Mouse (Mus musculus) embryonic facial prominence, embryonic 13.5 days (tissue): ENCODE measurements around the gene Msrb1. TPM values are rescaled to one million over a fixed set of nuclear protein-coding genes. Genes with fewer than 3 reads are reported as not detected.

Source experiments
- ATAC-seq: fragments of 200-750 bp; cut with Nextera tagmentation; 2 replicates; pipeline ENCODE4 v1.8.0; 2017; ENCODE audit warnings: low read depth; ENCODE audit not compliant: insufficient number of reproducible peaks, insufficient read depth, low FRiP score, low TSS enrichment
- H3K27ac ChIP-seq: fragments of 300-500 bp; sonication (generic); 2 replicates; pipeline ENCODE4 v1.5.1; 2015; ENCODE audit warnings: moderate library complexity, mild to moderate bottlenecking, inconsistent platforms
- H3K27me3 ChIP-seq: fragments of 300-500 bp; sonication (generic); 2 replicates; pipeline ENCODE4 v1.6.1; 2015; ENCODE audit warnings: mild to moderate bottlenecking, inconsistent platforms
- H3K36me3 ChIP-seq: fragments of 300-500 bp; sonication (generic); 2 replicates; pipeline ENCODE4 v1.6.1; 2015; ENCODE audit warnings: mild to moderate bottlenecking, inconsistent platforms
- H3K4me1 ChIP-seq: fragments of 300-500 bp; sonication (generic); 2 replicates; pipeline ENCODE4 v1.6.1; 2015; ENCODE audit warnings: inconsistent platforms
- H3K4me2 ChIP-seq: fragments of 300-500 bp; sonication (generic); 2 replicates; pipeline ENCODE4 v1.6.1; 2015; ENCODE audit warnings: moderate library complexity, mild to moderate bottlenecking, inconsistent platforms
- H3K4me3 ChIP-seq: fragments of 300-500 bp; sonication (generic); 2 replicates; pipeline ENCODE4 v1.5.1; 2015; ENCODE audit warnings: mild to moderate bottlenecking, inconsistent platforms
- H3K9ac ChIP-seq: fragments of 300-500 bp; sonication (generic); 2 replicates; pipeline ENCODE4 v1.6.1; 2015; ENCODE audit warnings: mild to moderate bottlenecking, inconsistent platforms
- H3K9me3 ChIP-seq: fragments of 300-500 bp; sonication (generic); 2 replicates; pipeline ENCODE4 v1.6.1; 2016; ENCODE audit warnings: inconsistent platforms
- WGBS: fragments of 180-500 bp; shearing (Covaris S2); methylation state at CpG from one replicate; pipeline ENCODE4 v1.1.7; 2015; ENCODE audit warnings: mixed read lengths; 5-methylcytosine and 5-hydroxymethylcytosine counted together
- polyA plus RNA-seq: library from polyadenylated mRNA; unstranded; fragments of >200 nt; fragmentation: Nextera tagmentation; extraction: Ambion mirVana; gene quantifications from 2 replicates; pipeline ENCODE4 v1.2.1, GENCODE M21; 2015

Gene Msrb1
- polyA plus RNA-seq, 1 experiment from 2014 or later, result 27.9 TPM

DNA sequence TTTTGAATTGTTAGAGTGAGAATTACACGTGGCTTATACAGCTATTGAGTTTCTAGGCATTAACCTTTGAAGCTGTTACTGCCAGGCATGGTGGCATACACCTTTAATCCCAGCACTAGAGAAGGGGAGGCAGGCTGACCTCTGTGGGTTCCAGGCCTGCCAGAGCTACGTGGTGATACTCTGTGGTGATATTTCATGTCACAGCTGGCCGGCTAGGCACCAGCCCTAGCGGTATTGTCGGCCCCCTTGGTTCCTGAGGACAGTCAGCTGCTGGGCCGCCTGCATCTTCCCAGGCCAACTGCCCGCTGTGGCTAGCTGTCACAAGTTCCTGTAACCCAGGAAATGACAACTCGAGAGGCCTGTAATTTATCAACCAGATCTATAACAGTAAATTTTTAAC lies 55.7 kb downstream of the Msrb1 start:
- H3K27me3 ChIP-seq, result no peaks in the 10 kb centered on the region
- no peaks in the 10 kb centered on the region for H3K4me1 ChIP-seq
- H3K4me2 ChIP-seq, result no peak overlapping the region
- ATAC-seq, result no peak
- WGBS, result 71% methylated on average over 8 of the region's 8 CpGs
- H3K27ac ChIP-seq, result no peak overlapping the region
- no peak overlapping the region for H3K9ac ChIP-seq
- H3K9me3 ChIP-seq, result no peaks in the 10 kb centered on the region
- no peaks in the 10 kb centered on the region for H3K36me3 ChIP-seq
- H3K4me3 ChIP-seq, result no peak overlapping the region

Other genes with a start within 250 kb of the Msrb1 start
- 3.5 and 5.4 TPM in 2 replicates for gene Caskin1, start 248.0 kb upstream of the Msrb1 start, polyA plus RNA-seq
- gene Traf7, start 208.7 kb upstream of the Msrb1 start, polyA plus RNA-seq, result 96.1 and 97.1 TPM in 2 replicates
- gene Rab26, start 202.4 kb upstream of the Msrb1 start, polyA plus RNA-seq, result 2.8 and 3.3 TPM in 2 replicates
- 24.1 and 30.6 TPM in 2 replicates for gene Pkd1, start 186.8 kb upstream of the Msrb1 start, polyA plus RNA-seq
- gene Tsc2, start 104.0 kb upstream of the Msrb1 start, polyA plus RNA-seq, result 60.9 and 69.9 TPM in 2 replicates
- gene Nthl1, start 104.0 kb upstream of the Msrb1 start, polyA plus RNA-seq, result 24.2 TPM in 2 replicates
- gene Slc9a3r2, start 86.3 kb upstream of the Msrb1 start, polyA plus RNA-seq, result 50.2 and 50.4 TPM in 2 replicates
- gene Npw, start 78.2 kb upstream of the Msrb1 start, polyA plus RNA-seq, result 0.74 and 1.2 TPM in 2 replicates
- gene Zfp598, start 67.0 kb upstream of the Msrb1 start, polyA plus RNA-seq, result 21.4 and 22.1 TPM in 2 replicates
- 4.6 and 4.9 TPM in 2 replicates for gene Syngr3, start 46.7 kb upstream of the Msrb1 start, polyA plus RNA-seq
- gene Gfer, start 40.5 kb upstream of the Msrb1 start, polyA plus RNA-seq, result 43.8 and 49.0 TPM in 2 replicates
- gene Noxo1, start 40.4 kb upstream of the Msrb1 start, polyA plus RNA-seq, result 2.6 and 3.5 TPM in 2 replicates
- 74.2 and 81.6 TPM in 2 replicates for gene Tbl3, start 29.0 kb upstream of the Msrb1 start, polyA plus RNA-seq
- 0.20 and 0.23 TPM in 2 replicates for gene Rnf151, start 18.6 kb upstream of the Msrb1 start, polyA plus RNA-seq
- 1,313 and 1,443 TPM in 2 replicates for gene Rps2, start 18.5 kb upstream of the Msrb1 start, polyA plus RNA-seq
- gene Ndufb10, start 12.2 kb upstream of the Msrb1 start, polyA plus RNA-seq, result 217 and 229 TPM in 2 replicates
- not detected in 2 replicates for gene Rpl3l, start 8.8 kb upstream of the Msrb1 start, polyA plus RNA-seq
- 17.9 and 21.6 TPM in 2 replicates for gene Hs3st6, start 16.3 kb downstream of the Msrb1 start, polyA plus RNA-seq
- gene Meiob, start 67.6 kb downstream of the Msrb1 start, polyA plus RNA-seq, result 0.19 TPM in 1 of 2 replicates, not detected in the other
- gene Hagh, start 103.5 kb downstream of the Msrb1 start, polyA plus RNA-seq, result 28.3 and 28.4 TPM in 2 replicates
- 20.3 and 22.4 TPM in 2 replicates for gene Fahd1, start 113.7 kb downstream of the Msrb1 start, polyA plus RNA-seq
- gene Igfals, start 129.4 kb downstream of the Msrb1 start, polyA plus RNA-seq, result 0.37 and 0.42 TPM in 2 replicates
- 46.3 and 51.5 TPM in 2 replicates for gene Nubp2, start 149.7 kb downstream of the Msrb1 start, polyA plus RNA-seq
- 39.3 and 43.2 TPM in 2 replicates for gene Spsb3, start 150.0 kb downstream of the Msrb1 start, polyA plus RNA-seq
- 31.9 and 34.4 TPM in 2 replicates for gene Eme2, start 158.4 kb downstream of the Msrb1 start, polyA plus RNA-seq
- gene Mrps34, start 158.5 kb downstream of the Msrb1 start, polyA plus RNA-seq, result 86.1 and 93.0 TPM in 2 replicates
- gene Nme3, start 159.9 kb downstream of the Msrb1 start, polyA plus RNA-seq, result 48.9 and 58.2 TPM in 2 replicates
- gene Mapk8ip3, start 200.3 kb downstream of the Msrb1 start, polyA plus RNA-seq, result 41.6 and 43.0 TPM in 2 replicates
- gene Jpt2, start 224.0 kb downstream of the Msrb1 start, polyA plus RNA-seq, result 217 and 236 TPM in 2 replicates